Mouse (Mus musculus) spleen, adult 2 months (tissue): ENCODE measurements at regions not wholly inside any gene's neighbourhood (a gene's known extent, or its start where the extent isn't known, plus 50 kb on each side); places are given as distances from the start of the nearest gene placed in this dataset.

ENCODE experiments used
- CTCF ChIP-seq: fragments of 200-500 bp; IDR thresholded peaks from 2 replicates; pipeline ENCODE4 v1.5.1; 2011; ENCODE audit warnings: mild to moderate bottlenecking, inconsistent platforms; ENCODE audit not compliant: insufficient read depth, insufficient read length, insufficient replicate concordance; ENCODE audit errors: extremely low read depth
- POLR2A ChIP-seq: fragments of 200-500 bp; IDR thresholded peaks from 2 replicates; pipeline ENCODE4 v1.6.1; 2011; ENCODE audit warnings: low read depth, low read length, inconsistent platforms

GRCm38 (mm10) chr1:72073245-72073644 is 138.9 kb downstream of the Mreg start:
- TF ChIP-seq CTCF: no peak
- no peak for TF ChIP-seq POLR2A
